Mouse (Mus musculus) heart, embryonic 10.5 days (tissue): ENCODE measurements around the gene Selplg. TPM values are rescaled to one million over a fixed set of nuclear protein-coding genes. Genes with fewer than 3 reads are reported as not detected.
A peak's percentile ranks its signal among the peaks of the same experiment; 100 is the strongest.
"Not testable (repeated sequence)": the region's sequence is repeated elsewhere in the genome, so short reads cannot be mapped to it uniquely, and the experiment has no call there.

Experiments
- DNase-seq: peaks from one replicate; pipeline ENCODE4 v3.0.0-alpha.2; 2017; ENCODE audit warnings: low spot score
- H3K27ac ChIP-seq: fragments of 300-500 bp; sonication (generic); 2 replicates; pipeline ENCODE4 v1.5.1; 2016; ENCODE audit warnings: mild to moderate bottlenecking
- H3K27me3 ChIP-seq: fragments of 300-500 bp; sonication (generic); 2 replicates; pipeline ENCODE4 v1.6.1; 2016; ENCODE audit warnings: mild to moderate bottlenecking; ENCODE audit not compliant: poor library complexity, insufficient read depth, severe bottlenecking
- H3K36me3 ChIP-seq: fragments of 300-500 bp; sonication (generic); 2 replicates; pipeline ENCODE4 v1.6.1; 2016; ENCODE audit warnings: mild to moderate bottlenecking, moderate library complexity
- H3K4me1 ChIP-seq: fragments of 300-500 bp; sonication (generic); 2 replicates; pipeline ENCODE4 v1.6.1; 2016; ENCODE audit warnings: mild to moderate bottlenecking
- H3K4me3 ChIP-seq: fragments of 300-500 bp; sonication (generic); 2 replicates; pipeline ENCODE4 v1.5.1; 2016; ENCODE audit warnings: mild to moderate bottlenecking, moderate library complexity
- H3K9me3 ChIP-seq: fragments of 300-500 bp; sonication (generic); 2 replicates; pipeline ENCODE4 v1.6.1; 2016; ENCODE audit warnings: mild to moderate bottlenecking, moderate library complexity
- WGBS: fragments of 180-500 bp; shearing (Covaris S2); methylation state at CpG from one replicate; pipeline ENCODE4 v1.1.7; 2016; 5-methylcytosine and 5-hydroxymethylcytosine counted together
- polyA plus RNA-seq: library from polyadenylated mRNA; unstranded; fragments of >200 nt; fragmentation: Nextera tagmentation; extraction: Ambion mirVana; gene quantifications from 2 replicates; pipeline ENCODE4 v1.2.1, GENCODE M21; 2016

The Selplg gene
- polyA plus RNA-seq, 1 experiment from 2014 or later: 1.3 TPM

- WGBS: 75% methylated on average over 16 of the region's 16 CpGs
- H3K27me3 ChIP-seq: peaks cover 24% of the 10 kb centered on the region; the same call in 1 of the 2 replicates
- no peak overlapping the region for H3K4me3 ChIP-seq
- no peaks in the 10 kb centered on the region for H3K9me3 ChIP-seq
- H3K4me1 ChIP-seq: peaks cover 48% of the 10 kb centered on the region
- no peak overlapping the region for H3K27ac ChIP-seq
- peaks cover 15% of the 10 kb centered on the region for H3K36me3 ChIP-seq
- DNase-seq: no peak
Observed at GRCm38 (mm10) chr5:113791197-113792095, 41.0 kb downstream of the Selplg start.

- no peaks in the 10 kb centered on the region for H3K9me3 ChIP-seq
- H3K4me3 ChIP-seq: no peak overlapping the region
- DNase-seq: no peak
- H3K27me3 ChIP-seq: peaks cover 17% of the 10 kb centered on the region; the same call in 1 of the 2 replicates
- 58% methylated on average over 11 of the region's 11 CpGs for WGBS
- H3K36me3 ChIP-seq: peaks cover 15% of the 10 kb centered on the region
- no peak overlapping the region for H3K27ac ChIP-seq
- H3K4me1 ChIP-seq: peaks cover 42% of the 10 kb centered on the region
Observed at GRCm38 (mm10) chr5:113790453-113791196, 41.8 kb downstream of the Selplg start.

- H3K36me3 ChIP-seq: 0 out of 2 replicates have a peak, but pooled peaks cover 3% of the 10 kb centered on the region
- no peak for DNase-seq
- no peaks in the 10 kb centered on the region for H3K9me3 ChIP-seq
- H3K4me1 ChIP-seq: peaks cover 42% of the 10 kb centered on the region
- WGBS: 50% methylated on average over 7 of the region's 7 CpGs
- peak overlapping the region; percentile 69 for H3K27ac ChIP-seq
- H3K27me3 ChIP-seq: peaks cover 7% of the 10 kb centered on the region; the same call in 1 of the 2 replicates
- no peak overlapping the region for H3K4me3 ChIP-seq
Observed at GRCm38 (mm10) chr5:113789075-113789788, 43.2 kb downstream of the Selplg start.

- Histone ChIP-seq H3K27ac (peak overlapping the region; percentile 56), H3K36me3 (0 out of 2 replicates have a peak, but pooled peaks cover 2% of the 10 kb centered on the region), H3K27me3 (peaks cover 6% of the 10 kb centered on the region; the same call in 1 of the 2 replicates), H3K4me1 (peaks cover 48% of the 10 kb centered on the region), H3K4me3 (no peak overlapping the region), H3K9me3 (no peaks in the 10 kb centered on the region)
- WGBS: 48% methylated on average over 6 of the region's 6 CpGs
- DNase-seq: no peak
Observed at GRCm38 (mm10) chr5:113788645-113789044, 43.8 kb downstream of the Selplg start.

GRCm38 (mm10) chr5:113786985-113787384 is 45.5 kb downstream of the Selplg start:
- Histone ChIP-seq H3K4me1 (peaks cover 53% of the 10 kb centered on the region), H3K27me3 (no peaks in the 10 kb centered on the region; the same call in 1 of the 2 replicates), H3K27ac (no peak overlapping the region), H3K4me3 (no peak overlapping the region), H3K36me3 (no peaks in the 10 kb centered on the region), H3K9me3 (no peaks in the 10 kb centered on the region)
- 75% methylated on average over 5 of the region's 5 CpGs for WGBS
- DNase-seq: no peak

GRCm38 (mm10) chr5:113784104-113784503 is 48.3 kb downstream of the Selplg start:
- 23% methylated on average over 3 of the region's 3 CpGs for WGBS
- H3K9me3 ChIP-seq, H3K27me3 ChIP-seq, DNase-seq, H3K36me3 ChIP-seq: not testable (repeated sequence)
- Histone ChIP-seq H3K4me3 (peak overlapping the region; percentile 40), H3K27ac (peak overlapping the region; percentile 56), H3K4me1 (peaks cover 34% of the 10 kb centered on the region)

- Histone ChIP-seq H3K27me3 (no peaks in the 10 kb centered on the region; the same call in 1 of the 2 replicates), H3K4me3 (peak overlapping the region; percentile 40), H3K27ac (peak overlapping the region; percentile 56), H3K36me3 (peaks cover 3% of the 10 kb centered on the region; the same call in 1 of the 2 replicates), H3K4me1 (peaks cover 29% of the 10 kb centered on the region), H3K9me3 (no peaks in the 10 kb centered on the region)
- no peak for DNase-seq
- 6% methylated on average over 12 of the region's 12 CpGs for WGBS
Observed at GRCm38 (mm10) chr5:113783581-113784001, 48.9 kb downstream of the Selplg start.

GRCm38 (mm10) chr5:113782624-113783023 is 49.8 kb downstream of the Selplg start:
- no peak overlapping the region for H3K4me3 ChIP-seq
- peaks cover 11% of the 10 kb centered on the region for H3K36me3 ChIP-seq
- no peak for DNase-seq
- H3K9me3 ChIP-seq: no peaks in the 10 kb centered on the region
- WGBS: 56% methylated on average over 7 of the region's 7 CpGs
- peak overlapping the region; percentile 56; the same call in 1 of the 2 replicates for H3K27ac ChIP-seq
- H3K27me3 ChIP-seq: no peaks in the 10 kb centered on the region; the same call in 1 of the 2 replicates
- peaks cover 20% of the 10 kb centered on the region for H3K4me1 ChIP-seq

GRCm38 (mm10) chr5:113781875-113782274 is 50.6 kb downstream of the Selplg start:
- no peaks in the 10 kb centered on the region for H3K9me3 ChIP-seq
- H3K4me3 ChIP-seq: no peak overlapping the region
- H3K4me1 ChIP-seq: peaks cover 20% of the 10 kb centered on the region
- peaks cover 17% of the 10 kb centered on the region for H3K36me3 ChIP-seq
- no peak overlapping the region for H3K27ac ChIP-seq
- no peaks in the 10 kb centered on the region; the same call in 1 of the 2 replicates for H3K27me3 ChIP-seq
- 73% methylated on average over 7 of the region's 7 CpGs for WGBS
- DNase-seq: no peak

GRCm38 (mm10) chr5:113781254-113781653 is 51.2 kb downstream of the Selplg start:
- Histone ChIP-seq H3K4me3 (no peak overlapping the region), H3K27ac (no peak overlapping the region), H3K27me3 (no peaks in the 10 kb centered on the region; the same call in 1 of the 2 replicates), H3K4me1 (peaks cover 20% of the 10 kb centered on the region), H3K36me3 (peaks cover 24% of the 10 kb centered on the region), H3K9me3 (no peaks in the 10 kb centered on the region)
- DNase-seq: no peak
- 76% methylated on average over 7 of the region's 7 CpGs for WGBS

GRCm38 (mm10) chr5:113780763-113781162 is 51.7 kb downstream of the Selplg start:
- Histone ChIP-seq H3K27ac (no peak overlapping the region), H3K36me3 (peaks cover 29% of the 10 kb centered on the region), H3K27me3 (no peaks in the 10 kb centered on the region; the same call in 1 of the 2 replicates), H3K9me3 (no peaks in the 10 kb centered on the region), H3K4me1 (peaks cover 20% of the 10 kb centered on the region), H3K4me3 (no peak overlapping the region)
- 85% methylated on average over 5 of the region's 5 CpGs for WGBS
- DNase-seq: no peak

- peaks cover 20% of the 10 kb centered on the region for H3K4me1 ChIP-seq
- no peaks in the 10 kb centered on the region; the same call in 1 of the 2 replicates for H3K27me3 ChIP-seq
- H3K27ac ChIP-seq: no peak overlapping the region
- 85% methylated on average over 3 of the region's 3 CpGs for WGBS
- no peak for DNase-seq
- H3K9me3 ChIP-seq: no peaks in the 10 kb centered on the region
- no peak overlapping the region for H3K4me3 ChIP-seq
- H3K36me3 ChIP-seq: peaks cover 34% of the 10 kb centered on the region
Observed at GRCm38 (mm10) chr5:113780082-113780752, 52.2 kb downstream of the Selplg start.
